Mouse (Mus musculus): ENCODE measurements around the gene Spdye4b. TPM values are rescaled to one million over a fixed set of nuclear protein-coding genes. Genes with fewer than 3 reads are reported as not detected.
A peak's percentile ranks its signal among the peaks of the same experiment; 100 is the strongest.
"Not testable (repeated sequence)": the region's sequence is repeated elsewhere in the genome, so short reads cannot be mapped to it uniquely, and the experiment has no call there.

Spdye4b gene
- polyA plus RNA-seq (2012; rRNA removed), result 28.6 and 30.2 TPM in 2 replicates

GRCm38 (mm10) chr5:143180255-143181076 lies at the start of gene Spdye4b, which contains the start of gene Rbak:
Gene Spdye4b (plus strand): TSS chr5:143181017.
Gene Rbak (minus strand): TSS chr5:143180775.
- H3K4me1 ChIP-seq (ENCODE audit: control insufficient read depth, insufficient read depth, low read length), result peaks cover 6% of the 10 kb centered on the region
- peak within 1 kb of the TSS; percentile 85 for H3K4me3 ChIP-seq (ENCODE audit: control insufficient read depth, low read depth, low read length)
- H3K27me3 ChIP-seq (ENCODE audit: control insufficient read depth, insufficient read depth, low read length), result no peaks in the 10 kb centered on the region
- no peaks in the 10 kb centered on the region for H3K36me3 ChIP-seq (ENCODE audit: control insufficient read depth, insufficient read depth, low read length)
- TF ChIP-seq POLR2A (IDR thresholded peaks at IDR 0.05; ENCODE audit: control insufficient read depth, low read depth, low read length), result peak; percentile 77
- no peak for TF ChIP-seq CTCF (IDR thresholded peaks at IDR 0.05; ENCODE audit: control insufficient read depth, insufficient read depth, insufficient replicate concordance, low read depth, low read length)
- peak within 1 kb of the TSS; percentile 73 for H3K27ac ChIP-seq (ENCODE audit: control insufficient read depth, insufficient read depth, low read depth, low read length)

- Histone ChIP-seq H3K27me3 (ENCODE audit: control insufficient read depth, insufficient read depth, low read length) (no peaks in the 10 kb centered on the region), H3K27ac (ENCODE audit: control insufficient read depth, insufficient read depth, low read depth, low read length) (no peak overlapping the region), H3K4me1 (ENCODE audit: control insufficient read depth, insufficient read depth, low read length) (peaks cover 4% of the 10 kb centered on the region), H3K4me3 (ENCODE audit: control insufficient read depth, low read depth, low read length) (no peak overlapping the region), H3K36me3 (ENCODE audit: control insufficient read depth, insufficient read depth, low read length) (no peaks in the 10 kb centered on the region)
- TF ChIP-seq POLR2A (IDR thresholded peaks at IDR 0.05; ENCODE audit: control insufficient read depth, low read depth, low read length) (no peak), CTCF (IDR thresholded peaks at IDR 0.05; ENCODE audit: control insufficient read depth, insufficient read depth, insufficient replicate concordance, low read depth, low read length) (no peak)
Measured at GRCm38 (mm10) chr5:143132935-143133514, 47.8 kb upstream of the Spdye4b start.

GRCm38 (mm10) chr5:143134216-143135010 lies 46.4 kb upstream of the Spdye4b start:
- H3K4me1 ChIP-seq (ENCODE audit: control insufficient read depth, insufficient read depth, low read length); H3K4me3 ChIP-seq (ENCODE audit: control insufficient read depth, low read depth, low read length); H3K27me3 ChIP-seq (ENCODE audit: control insufficient read depth, insufficient read depth, low read length); H3K36me3 ChIP-seq (ENCODE audit: control insufficient read depth, insufficient read depth, low read length); H3K27ac ChIP-seq (ENCODE audit: control insufficient read depth, insufficient read depth, low read depth, low read length): not testable (repeated sequence)

- Histone ChIP-seq H3K27ac (ENCODE audit: control insufficient read depth, insufficient read depth, low read depth, low read length) (no peak overlapping the region), H3K4me1 (ENCODE audit: control insufficient read depth, insufficient read depth, low read length) (no peaks in the 10 kb centered on the region), H3K36me3 (ENCODE audit: control insufficient read depth, insufficient read depth, low read length) (no peaks in the 10 kb centered on the region), H3K4me3 (ENCODE audit: control insufficient read depth, low read depth, low read length) (no peak overlapping the region), H3K27me3 (ENCODE audit: control insufficient read depth, insufficient read depth, low read length) (no peaks in the 10 kb centered on the region)
- TF ChIP-seq CTCF (IDR thresholded peaks at IDR 0.05; ENCODE audit: control insufficient read depth, insufficient read depth, insufficient replicate concordance, low read depth, low read length), result no peak
- no peak for TF ChIP-seq POLR2A (IDR thresholded peaks at IDR 0.05; ENCODE audit: control insufficient read depth, low read depth, low read length)
Measured at GRCm38 (mm10) chr5:143135042-143135441, 45.8 kb upstream of the Spdye4b start.

- Histone ChIP-seq H3K27ac (ENCODE audit: control insufficient read depth, insufficient read depth, low read depth, low read length) (no peak overlapping the region), H3K4me3 (ENCODE audit: control insufficient read depth, low read depth, low read length) (no peak overlapping the region), H3K27me3 (ENCODE audit: control insufficient read depth, insufficient read depth, low read length) (no peaks in the 10 kb centered on the region), H3K36me3 (ENCODE audit: control insufficient read depth, insufficient read depth, low read length) (no peaks in the 10 kb centered on the region), H3K4me1 (ENCODE audit: control insufficient read depth, insufficient read depth, low read length) (no peaks in the 10 kb centered on the region)
- TF ChIP-seq CTCF (IDR thresholded peaks at IDR 0.05; ENCODE audit: control insufficient read depth, insufficient read depth, insufficient replicate concordance, low read depth, low read length), result no peak
- no peak for TF ChIP-seq POLR2A (IDR thresholded peaks at IDR 0.05; ENCODE audit: control insufficient read depth, low read depth, low read length)
Measured at GRCm38 (mm10) chr5:143137580-143137979, 43.2 kb upstream of the Spdye4b start.

- Histone ChIP-seq H3K36me3 (ENCODE audit: control insufficient read depth, insufficient read depth, low read length) (no peaks in the 10 kb centered on the region), H3K27me3 (ENCODE audit: control insufficient read depth, insufficient read depth, low read length) (no peaks in the 10 kb centered on the region), H3K4me3 (ENCODE audit: control insufficient read depth, low read depth, low read length) (no peak within 1 kb of the TSS), H3K4me1 (ENCODE audit: control insufficient read depth, insufficient read depth, low read length) (no peaks in the 10 kb centered on the region), H3K27ac (ENCODE audit: control insufficient read depth, insufficient read depth, low read depth, low read length) (no peak within 1 kb of the TSS)
- TF ChIP-seq POLR2A (IDR thresholded peaks at IDR 0.05; ENCODE audit: control insufficient read depth, low read depth, low read length) (no peak), CTCF (IDR thresholded peaks at IDR 0.05; ENCODE audit: control insufficient read depth, insufficient read depth, insufficient replicate concordance, low read depth, low read length) (no peak)
Measured at GRCm38 (mm10) chr5:143147481-143147880, 33.3 kb upstream of the Spdye4b start, which contains the start of gene Olfr718-ps1. Gene Olfr718-ps1 (minus strand): TSS chr5:143147581.

GRCm38 (mm10) chr5:143148661-143149060 lies 32.2 kb upstream of the Spdye4b start:
- H3K4me3 ChIP-seq (ENCODE audit: control insufficient read depth, low read depth, low read length), result no peak overlapping the region
- H3K36me3 ChIP-seq (ENCODE audit: control insufficient read depth, insufficient read depth, low read length), result no peaks in the 10 kb centered on the region
- peaks cover 3% of the 10 kb centered on the region for H3K4me1 ChIP-seq (ENCODE audit: control insufficient read depth, insufficient read depth, low read length)
- TF ChIP-seq POLR2A (IDR thresholded peaks at IDR 0.05; ENCODE audit: control insufficient read depth, low read depth, low read length), result no peak
- no peak for TF ChIP-seq CTCF (IDR thresholded peaks at IDR 0.05; ENCODE audit: control insufficient read depth, insufficient read depth, insufficient replicate concordance, low read depth, low read length)
- no peaks in the 10 kb centered on the region for H3K27me3 ChIP-seq (ENCODE audit: control insufficient read depth, insufficient read depth, low read length)
- no peak overlapping the region for H3K27ac ChIP-seq (ENCODE audit: control insufficient read depth, insufficient read depth, low read depth, low read length)
